Mouse (Mus musculus): ENCODE data around the gene Max. TPM values are rescaled to one million over a fixed set of nuclear protein-coding genes. Genes with fewer than 3 reads are reported as not detected.

Max gene
- total and polyA plus RNA-seq, 3 experiments, result 48.2 to 356 (median 164) TPM

GRCm38 (mm10) chr12:76897006-76897405 lies 65.0 kb downstream of the Max start:
- no peaks in the 10 kb centered on the region; a peak in 2 of 4 replicates for H3K36me3 ChIP-seq (ENCODE audit: control insufficient read depth in 1 of 2, insufficient read depth in 2 of 2, low read length in 2 of 2)
- H3K4me3 ChIP-seq (ENCODE audit: control insufficient read depth in 1 of 2, insufficient read depth in 1 of 2, low read depth in 2 of 2, low read length in 2 of 2), result no peak overlapping the region
- no peaks in the 10 kb centered on the region for H3K9me3 ChIP-seq (replicated peaks; ENCODE audit: insufficient read depth, low read length)
- DNase-seq (ENCODE audit: low read depth, low spot score), result no peak
- H3K27me3 ChIP-seq (ENCODE audit: control insufficient read depth in 1 of 2, insufficient read depth in 2 of 2, low read length in 2 of 2), result no peaks in the 10 kb centered on the region
- H3K9ac ChIP-seq (ENCODE audit: control insufficient read depth, low read depth, low read length, poor library complexity, severe bottlenecking), result no peak overlapping the region
- H3K27ac ChIP-seq (ENCODE audit: control insufficient read depth, low read depth, low read length), result no peak overlapping the region
- no peaks in the 10 kb centered on the region for H3K4me1 ChIP-seq (ENCODE audit: control insufficient read depth in 1 of 2, insufficient read depth in 2 of 2, low read length in 2 of 2)
- no peaks in the 10 kb centered on the region for H3K79me2 ChIP-seq (ENCODE audit: control insufficient read depth, insufficient read depth, low read length, poor library complexity)
- TF ChIP-seq RAD21 (IDR thresholded peaks at IDR 0.05; ENCODE audit: low read depth, low read length), result no peak
- no peak for TF ChIP-seq POLR2A (IDR thresholded peaks at IDR 0.05; ENCODE audit: control insufficient read depth in 1 of 2, insufficient read depth in 1 of 2, low read depth in 1 of 2, low read length in 2 of 2, poor library complexity in 1 of 2)
- TF ChIP-seq TBP (IDR thresholded peaks at IDR 0.05; ENCODE audit: low read depth, low read length), result no peak
- TF ChIP-seq POLR2AphosphoS5 (IDR thresholded peaks at IDR 0.05; ENCODE audit: borderline replicate concordance, low read depth, low read length), result no peak
- no peak for TF ChIP-seq RCOR1 (IDR thresholded peaks at IDR 0.05; ENCODE audit: low read depth, low read length)
- no peak for TF ChIP-seq EP300 (IDR thresholded peaks at IDR 0.05; ENCODE audit: low read depth in 1 of 2, low read length in 2 of 2)
- no peak for TF ChIP-seq ZMIZ1 (IDR thresholded peaks at IDR 0.05; ENCODE audit: low read depth, low read length)
- TF ChIP-seq TCF12 (IDR thresholded peaks at IDR 0.05; ENCODE audit: low read depth, low read length), result no peak
- no peak for TF ChIP-seq MAX (IDR thresholded peaks at IDR 0.05; ENCODE audit: low read length)
- TF ChIP-seq USF1 (IDR thresholded peaks at IDR 0.05; ENCODE audit: low read depth, low read length), result no peak
- TF ChIP-seq CHD1 (IDR thresholded peaks at IDR 0.05; ENCODE audit: low read depth, low read length), result no peak
- no peak for TF ChIP-seq HCFC1 (IDR thresholded peaks at IDR 0.05; ENCODE audit: low read depth, low read length)
- no peak for TF ChIP-seq TAL1 (IDR thresholded peaks at IDR 0.05; ENCODE audit: low read length)
- no peak for TF ChIP-seq MYB (IDR thresholded peaks at IDR 0.05; ENCODE audit: low read depth, low read length)
- TF ChIP-seq MYC (IDR thresholded peaks at IDR 0.05; ENCODE audit: low read depth, low read length), result no peak
- TF ChIP-seq ELF1 (IDR thresholded peaks at IDR 0.05; ENCODE audit: low read depth, low read length), result no peak
- TF ChIP-seq ZC3H11A (IDR thresholded peaks at IDR 0.05; ENCODE audit: low read depth, low read length), result no peak
- TF ChIP-seq MAFK (IDR thresholded peaks at IDR 0.05; ENCODE audit: borderline replicate concordance, low read depth, low read length), result no peak
- TF ChIP-seq NELFE (IDR thresholded peaks at IDR 0.05; ENCODE audit: low read depth, low read length), result no peak
- TF ChIP-seq ZNF384 (IDR thresholded peaks at IDR 0.05; ENCODE audit: low read depth, low read length), result no peak

GRCm38 (mm10) chr12:76896566-76896965 lies 65.4 kb downstream of the Max start:
- H3K4me3 ChIP-seq (ENCODE audit: control insufficient read depth in 1 of 2, insufficient read depth in 1 of 2, low read depth in 2 of 2, low read length in 2 of 2), result no peak overlapping the region
- H3K9me3 ChIP-seq (replicated peaks; ENCODE audit: insufficient read depth, low read length), result no peaks in the 10 kb centered on the region
- DNase-seq (ENCODE audit: low read depth, low spot score), result no peak
- H3K79me2 ChIP-seq (ENCODE audit: control insufficient read depth, insufficient read depth, low read length, poor library complexity), result no peaks in the 10 kb centered on the region
- no peak overlapping the region for H3K27ac ChIP-seq (ENCODE audit: control insufficient read depth, low read depth, low read length)
- H3K36me3 ChIP-seq (ENCODE audit: control insufficient read depth in 1 of 2, insufficient read depth in 2 of 2, low read length in 2 of 2), result no peaks in the 10 kb centered on the region; a peak in 2 of 4 replicates
- TF ChIP-seq ZNF384 (IDR thresholded peaks at IDR 0.05; ENCODE audit: low read depth, low read length) (peak; percentile 58; the same call in 1 of the 2 replicates), ELF1 (IDR thresholded peaks at IDR 0.05; ENCODE audit: low read depth, low read length) (no peak), POLR2A (IDR thresholded peaks at IDR 0.05; ENCODE audit: control insufficient read depth in 1 of 2, insufficient read depth in 1 of 2, low read depth in 1 of 2, low read length in 2 of 2, poor library complexity in 1 of 2) (no peak), MXI1 (IDR thresholded peaks at IDR 0.05; ENCODE audit: low read depth, low read length) (no peak)
- no peaks in the 10 kb centered on the region for H3K4me1 ChIP-seq (ENCODE audit: control insufficient read depth in 1 of 2, insufficient read depth in 2 of 2, low read length in 2 of 2)
- H3K9ac ChIP-seq (ENCODE audit: control insufficient read depth, low read depth, low read length, poor library complexity, severe bottlenecking), result no peak overlapping the region
- no peaks in the 10 kb centered on the region for H3K27me3 ChIP-seq (ENCODE audit: control insufficient read depth in 1 of 2, insufficient read depth in 2 of 2, low read length in 2 of 2)

Measured in MEL (cell line).